Mouse (Mus musculus) layer of hippocampus, postnatal 25 days (tissue): ENCODE data around the gene Uso1. TPM values are rescaled to one million over a fixed set of nuclear protein-coding genes. Genes with fewer than 3 reads are reported as not detected.

Experiments used
- DNase-seq, 2 experiments: peaks; one replicate each; pipeline ENCODE4 v3.0.0; 2022; ENCODE audit warnings: mixed read lengths in 2 of 2, low spot score in 1 of 2; ENCODE audit errors: extremely low spot score in 1 of 2
- total RNA-seq, 2 experiments: library from RNA; stranded (reverse); gene quantifications; 2 replicates each; pipeline ENCODE4 v1.2.3; 2021

Uso1 gene
- total RNA-seq, 2 experiments from 2014 or later: 81.8 to 83.5 TPM

DNA sequence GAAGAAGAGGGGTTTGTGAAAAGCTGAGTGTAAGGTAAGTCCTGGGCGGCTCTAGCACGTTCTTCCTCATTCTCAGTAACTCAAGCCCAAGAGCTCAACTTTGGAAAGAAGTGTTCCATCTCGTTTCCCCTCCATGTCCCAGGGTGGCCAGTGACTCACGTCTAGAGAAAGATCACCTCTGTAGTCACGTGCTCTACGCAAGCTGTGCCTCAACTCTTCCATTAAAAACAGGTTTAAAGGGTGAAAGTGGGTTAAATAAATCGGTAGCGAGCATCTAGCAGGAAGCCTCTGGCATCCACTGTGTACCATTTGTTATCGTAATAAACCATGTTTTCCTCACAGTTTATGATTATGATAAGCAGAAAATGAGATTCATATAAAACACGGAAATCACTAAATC is 94.1 kb downstream of the Uso1 start:
- DNase-seq: no peak

DNA sequence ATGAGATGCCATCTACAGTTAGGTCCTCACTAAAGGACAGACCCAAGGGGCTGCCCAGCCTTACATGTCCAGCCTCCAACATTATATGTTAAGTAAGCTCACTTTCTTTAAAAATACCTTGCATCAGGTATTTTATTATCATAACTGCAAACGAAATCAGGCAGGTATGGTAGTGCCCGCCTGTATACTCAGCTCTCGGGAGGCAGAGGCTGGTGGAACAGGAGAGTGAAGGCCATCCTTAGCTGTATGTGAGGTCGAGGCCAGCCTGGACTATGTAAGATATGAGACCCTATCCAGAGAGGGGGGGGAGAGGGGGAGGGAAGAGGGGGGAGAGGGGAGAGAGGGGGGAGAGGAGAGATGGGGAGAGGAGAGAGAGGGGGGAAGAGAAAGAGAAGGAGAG is 95.6 kb downstream of the Uso1 start:
- DNase-seq: no peak

DNA sequence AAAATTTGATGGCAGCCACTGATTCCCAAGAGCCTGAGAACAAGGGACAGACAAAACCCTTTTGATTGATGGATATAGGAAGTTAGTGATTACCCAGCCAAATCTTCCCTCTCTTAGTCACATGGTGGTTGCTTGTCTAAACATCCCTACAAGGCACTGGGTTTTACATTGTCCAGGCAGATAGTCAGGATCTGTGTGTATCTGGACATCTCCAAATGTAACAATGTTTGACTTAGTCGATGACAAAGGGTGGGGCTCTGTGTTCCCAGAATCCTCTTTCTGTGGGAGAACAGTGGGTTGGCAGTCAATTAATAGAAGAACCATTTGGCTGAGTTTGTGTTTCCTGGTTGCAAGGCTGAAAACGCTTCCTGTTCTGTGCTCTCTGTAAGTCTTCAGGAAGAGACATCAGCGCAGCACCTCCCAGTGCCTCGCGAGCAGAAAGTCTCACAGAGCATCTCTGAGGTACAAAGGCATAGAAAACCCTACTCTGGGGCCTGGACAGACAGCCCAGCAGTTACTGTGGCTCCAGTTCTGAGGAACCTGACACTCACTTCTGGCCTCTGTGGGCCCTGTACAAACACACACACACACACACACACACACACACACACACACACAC is 97.3 kb downstream of the Uso1 start:
- DNase-seq: no peak

DNA sequence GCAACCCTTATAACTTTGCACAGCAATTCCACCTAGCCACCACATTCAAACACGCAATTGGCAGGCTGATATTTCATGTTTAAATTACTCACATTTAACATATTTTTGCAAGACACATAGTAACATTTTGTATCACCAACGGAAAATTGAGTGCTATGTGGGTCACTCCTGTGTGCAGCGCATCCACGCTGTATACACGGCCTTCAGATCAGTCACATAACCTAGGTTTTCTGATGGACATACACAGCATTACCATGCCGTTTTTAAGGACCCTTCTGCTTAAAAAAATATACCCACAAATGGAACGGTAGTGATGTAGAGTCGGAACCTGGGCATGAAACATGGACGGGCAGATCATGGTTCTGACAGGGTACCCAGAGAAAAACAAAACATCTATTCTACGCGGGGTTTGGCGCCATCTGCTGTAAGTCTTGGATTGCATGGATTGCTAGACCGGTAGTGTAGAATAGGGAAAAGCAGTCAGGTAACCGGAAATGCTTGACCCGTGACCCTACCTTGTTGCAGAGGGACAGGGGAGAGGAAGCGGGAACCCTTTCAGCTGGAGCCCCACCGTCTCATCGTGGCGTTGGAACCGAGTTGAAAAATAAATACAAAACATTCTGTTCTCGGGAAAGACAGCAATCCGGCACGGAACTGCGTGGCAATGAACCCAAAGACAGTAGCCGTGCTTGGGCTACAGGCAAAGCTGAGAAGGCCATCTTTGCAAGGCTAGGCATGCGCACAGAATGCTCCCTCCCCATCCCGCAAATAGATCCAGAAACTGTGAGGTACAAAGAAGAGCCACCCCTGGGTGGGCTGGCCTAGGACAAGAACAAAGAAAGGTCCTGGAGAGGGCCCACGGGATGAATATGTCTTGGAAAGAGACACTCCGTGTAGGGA is 101.8 kb downstream of the Uso1 start:
- DNase-seq: peak; percentile 51 to 76

DNA sequence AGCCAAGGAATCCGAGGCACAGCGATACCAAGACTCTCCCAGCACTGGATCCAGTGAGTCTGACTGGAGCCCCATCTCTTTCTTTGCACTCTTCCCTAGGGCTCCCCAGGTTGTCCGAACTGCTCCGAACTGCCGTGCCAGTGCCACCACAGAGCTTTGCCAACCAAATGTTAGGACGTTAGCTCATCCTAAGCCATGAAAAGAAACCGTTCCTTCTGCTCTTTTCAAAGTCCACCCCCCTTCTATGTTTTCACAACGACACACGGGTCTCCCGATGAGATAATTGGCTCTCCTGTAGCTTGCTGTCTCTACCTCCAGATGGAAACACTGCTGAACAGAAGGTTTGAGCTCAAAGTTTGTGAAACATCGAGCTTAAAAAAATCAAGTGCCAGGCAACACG is 103.0 kb downstream of the Uso1 start:
- no peak for DNase-seq

DNA sequence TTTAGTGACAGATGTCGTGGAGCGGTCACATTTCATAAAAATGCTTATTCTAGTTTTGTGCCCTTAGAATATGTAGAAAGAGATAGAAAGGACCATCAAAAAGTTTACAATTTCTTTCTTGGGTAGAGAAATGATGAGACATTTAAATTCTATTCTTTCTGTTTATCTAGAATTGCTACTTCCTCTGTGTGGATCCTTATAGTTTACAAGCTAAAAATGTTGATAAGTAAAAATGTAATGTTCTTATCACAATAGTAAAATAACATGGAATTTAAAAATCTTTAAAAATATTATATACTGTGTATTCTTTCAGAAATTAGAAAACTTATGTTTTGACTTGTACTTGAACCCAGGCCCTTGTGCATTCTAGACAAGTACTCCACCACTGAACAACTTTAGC is 107.2 kb downstream of the Uso1 start:
- no peak for DNase-seq

DNA sequence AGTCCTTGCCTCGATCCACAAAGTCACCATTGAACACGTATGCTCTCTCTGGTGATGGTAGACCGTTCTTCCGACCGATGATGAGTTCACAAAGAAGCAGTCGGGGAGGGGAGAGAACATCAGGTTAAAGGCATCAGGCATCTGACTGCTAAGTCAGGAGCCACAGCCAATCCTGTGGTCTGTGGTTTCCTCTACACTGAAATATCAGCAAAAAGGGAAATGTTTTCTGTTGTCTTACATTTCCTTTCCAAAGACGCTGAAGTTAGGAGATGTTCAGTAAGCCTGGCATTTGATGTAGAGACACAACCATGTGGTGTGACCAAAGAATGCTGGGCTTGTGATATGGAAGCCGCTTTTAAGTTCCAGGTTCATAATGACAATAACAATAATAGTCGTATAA is 107.7 kb downstream of the Uso1 start:
- DNase-seq: no peak

DNA sequence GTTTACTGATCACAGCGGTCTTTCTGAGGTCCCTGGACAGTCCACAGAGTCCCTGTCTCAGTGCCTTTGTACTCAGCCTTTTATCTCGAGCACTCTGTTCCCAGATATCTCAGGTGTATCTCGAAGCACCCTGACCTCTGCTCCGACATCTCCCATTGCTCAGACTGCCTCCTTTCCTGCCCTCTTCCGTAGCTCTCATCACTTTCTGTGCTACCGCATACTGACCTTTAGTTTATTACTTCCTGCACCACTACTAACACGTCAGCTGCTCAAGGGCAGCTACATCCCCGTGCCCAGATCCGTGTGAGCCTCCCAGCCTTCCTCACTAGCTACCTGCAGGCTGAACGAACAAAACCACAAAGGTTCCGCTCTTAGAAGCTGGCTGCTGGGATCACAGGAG is 110.9 kb downstream of the Uso1 start:
- no peak for DNase-seq

DNA sequence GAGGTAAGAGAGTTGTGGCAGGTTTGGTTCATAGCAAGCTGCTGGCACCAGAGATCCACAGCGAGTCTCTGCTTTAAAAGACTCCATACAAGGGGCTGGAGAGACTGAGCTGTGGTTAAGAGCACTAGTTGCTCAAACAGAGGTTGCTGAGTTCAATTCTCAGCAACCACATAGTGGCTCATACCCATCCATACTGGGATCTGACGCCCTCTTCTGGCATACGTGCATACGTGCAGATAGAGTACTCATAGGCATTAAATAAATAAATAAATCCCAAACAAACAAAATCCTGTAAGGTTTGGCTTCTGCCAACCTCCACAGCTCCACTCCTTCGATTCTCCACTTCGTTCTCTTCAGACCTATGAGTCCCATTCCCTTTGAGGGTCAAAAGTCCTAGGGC is 114.3 kb downstream of the Uso1 start:
- DNase-seq: no peak

Other genes with a start within 250 kb of the Uso1 start
- 10 to 100 TPM; 49.0 to 52.6 TPM for gene Rchy1, start 174.9 kb upstream of the Uso1 start, total RNA-seq
- not detected for gene Odaph, start 150.5 kb upstream of the Uso1 start, total RNA-seq
- gene Cdkl2, start 94.1 kb upstream of the Uso1 start, total RNA-seq: 10 to 100 TPM; 39.8 to 41.9 TPM
- gene G3bp2, start 54.2 kb upstream of the Uso1 start, total RNA-seq: 100 to 1,000 TPM; 214 to 234 TPM
- gene U90926, start 77.5 kb downstream of the Uso1 start, total RNA-seq: not detected
- gene Ppef2, start 118.3 kb downstream of the Uso1 start, total RNA-seq: under 1 TPM in 1 of 2 experiments, not detected in 1; 0.79 TPM
- gene Naaa, start 140.2 kb downstream of the Uso1 start, total RNA-seq: 10 to 100 TPM; 46.4 to 48.1 TPM
- gene Sdad1, start 172.5 kb downstream of the Uso1 start, total RNA-seq: 10 to 100 TPM; 20.1 to 25.5 TPM
- gene Cxcl9, start 190.1 kb downstream of the Uso1 start, total RNA-seq: not detected
- 1 to 10 TPM; 5.0 to 5.5 TPM for gene Art3, start 193.9 kb downstream of the Uso1 start, total RNA-seq
- gene Cxcl10, start 211.0 kb downstream of the Uso1 start, total RNA-seq: not detected